Mouse (Mus musculus): ENCODE measurements around the gene Gal3st2c. TPM values are rescaled to one million over a fixed set of nuclear protein-coding genes. Genes with fewer than 3 reads are reported as not detected.
"Not testable (repeated sequence)": the region's sequence is repeated elsewhere in the genome, so short reads cannot be mapped to it uniquely, and the experiment has no call there.

Gal3st2c gene
- polyA plus RNA-seq, 1 experiment from 2014 or later, result not detected

DNA sequence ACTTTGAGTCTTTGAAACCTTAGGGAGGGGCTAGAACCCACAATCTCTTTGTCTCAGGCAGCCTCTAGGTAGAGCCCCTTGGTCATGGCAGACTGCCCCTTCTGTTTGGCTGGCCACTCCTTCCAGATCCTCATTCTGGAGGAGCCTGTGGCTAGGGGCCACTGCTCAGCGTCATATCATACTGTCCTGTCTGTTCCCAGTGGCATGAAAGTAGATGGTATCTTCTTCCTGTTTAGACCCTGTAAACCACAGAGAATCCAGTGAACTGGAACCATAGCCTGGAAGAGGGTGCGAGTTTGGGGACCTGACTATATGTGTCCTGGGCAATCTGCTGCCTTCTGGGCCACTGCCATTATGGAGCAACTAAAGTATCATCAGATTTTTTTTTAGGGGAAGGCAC, 759 bp downstream of the Gal3st2c start:
- not testable (repeated sequence) for H3K4me3 ChIP-seq (ENCODE audit: low read length); H3K4me2 ChIP-seq (ENCODE audit: low read depth, low read length); H3K27me3 ChIP-seq (ENCODE audit: control insufficient read depth, insufficient read depth, low read depth, low read length); H3K9ac ChIP-seq (ENCODE audit: low read length); H3K36me3 ChIP-seq (ENCODE audit: control insufficient read depth, insufficient read depth, low read length); ATAC-seq (ENCODE audit: low read depth); H3K9me3 ChIP-seq (ENCODE audit: control insufficient read depth, low read length); H3K27ac ChIP-seq (ENCODE audit: low read length); H3K4me1 ChIP-seq (replicated peaks; ENCODE audit: control insufficient read depth, insufficient read depth, low read length)
- 56% methylated on average over 2 of the region's 2 CpGs for whole genome bisulfite sequencing

DNA sequence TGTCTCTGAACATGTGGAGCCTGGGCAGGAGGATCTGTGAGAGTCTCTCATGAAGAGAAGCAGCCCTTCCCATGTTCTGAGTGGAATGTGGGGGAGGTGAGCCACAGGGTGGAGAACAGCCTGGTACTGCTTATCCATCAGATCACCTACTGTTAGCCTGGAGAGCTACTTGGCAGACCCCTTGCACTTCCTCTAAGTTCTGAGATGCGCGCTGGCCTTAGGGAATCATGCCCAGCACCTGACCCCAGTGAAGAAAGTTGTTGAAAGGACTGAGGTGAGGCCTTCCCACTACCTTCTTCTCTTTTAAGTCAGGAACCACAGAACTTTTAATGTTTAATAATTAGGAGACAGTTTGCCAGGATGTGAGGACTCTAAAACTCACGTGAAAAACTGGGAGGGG, 1.2 kb downstream of the Gal3st2c start:
- H3K4me2 ChIP-seq (ENCODE audit: low read depth, low read length); H3K9me3 ChIP-seq (ENCODE audit: control insufficient read depth, low read length); H3K4me3 ChIP-seq (ENCODE audit: low read length); H3K27me3 ChIP-seq (ENCODE audit: control insufficient read depth, insufficient read depth, low read depth, low read length); H3K9ac ChIP-seq (ENCODE audit: low read length); ATAC-seq (ENCODE audit: low read depth); H3K27ac ChIP-seq (ENCODE audit: low read length); H3K4me1 ChIP-seq (replicated peaks; ENCODE audit: control insufficient read depth, insufficient read depth, low read length); H3K36me3 ChIP-seq (ENCODE audit: control insufficient read depth, insufficient read depth, low read length): not testable (repeated sequence)
- 66% methylated on average over 3 of the region's 3 CpGs for WGBS

DNA sequence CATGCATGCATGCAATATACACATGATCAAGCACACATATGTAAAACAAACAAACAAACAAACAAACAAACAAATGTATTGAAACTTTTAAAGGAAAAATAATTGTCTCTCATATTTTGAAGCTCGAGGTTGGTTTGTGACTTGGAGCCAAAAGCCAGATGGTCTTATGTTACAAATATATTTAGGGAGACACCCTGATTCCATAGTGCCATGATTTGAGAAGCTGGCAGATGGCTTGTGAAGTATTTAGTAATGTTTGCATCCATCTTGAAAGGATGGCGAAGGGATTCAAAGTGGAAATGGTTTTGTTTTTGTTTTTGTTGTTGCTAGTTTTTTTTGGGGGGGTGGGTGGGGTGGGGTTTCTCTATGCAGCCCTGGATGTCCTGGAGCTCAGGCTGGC, 10.7 kb downstream of the Gal3st2c start:
- Histone ChIP-seq H3K4me1 (replicated peaks; ENCODE audit: control insufficient read depth, insufficient read depth, low read length) (no peaks in the 10 kb centered on the region), H3K36me3 (ENCODE audit: control insufficient read depth, insufficient read depth, low read length) (no peaks in the 10 kb centered on the region), H3K9me3 (ENCODE audit: control insufficient read depth, low read length) (no peaks in the 10 kb centered on the region), H3K4me2 (ENCODE audit: low read depth, low read length) (no peak overlapping the region), H3K27me3 (ENCODE audit: control insufficient read depth, insufficient read depth, low read depth, low read length) (no peaks in the 10 kb centered on the region), H3K27ac (ENCODE audit: low read length) (no peak overlapping the region), H3K4me3 (ENCODE audit: low read length) (no peak overlapping the region), H3K9ac (ENCODE audit: low read length) (no peak overlapping the region)
- whole genome bisulfite sequencing, result 82% methylated on average over 2 of the region's 2 CpGs
- ATAC-seq (ENCODE audit: low read depth), result no peak

DNA sequence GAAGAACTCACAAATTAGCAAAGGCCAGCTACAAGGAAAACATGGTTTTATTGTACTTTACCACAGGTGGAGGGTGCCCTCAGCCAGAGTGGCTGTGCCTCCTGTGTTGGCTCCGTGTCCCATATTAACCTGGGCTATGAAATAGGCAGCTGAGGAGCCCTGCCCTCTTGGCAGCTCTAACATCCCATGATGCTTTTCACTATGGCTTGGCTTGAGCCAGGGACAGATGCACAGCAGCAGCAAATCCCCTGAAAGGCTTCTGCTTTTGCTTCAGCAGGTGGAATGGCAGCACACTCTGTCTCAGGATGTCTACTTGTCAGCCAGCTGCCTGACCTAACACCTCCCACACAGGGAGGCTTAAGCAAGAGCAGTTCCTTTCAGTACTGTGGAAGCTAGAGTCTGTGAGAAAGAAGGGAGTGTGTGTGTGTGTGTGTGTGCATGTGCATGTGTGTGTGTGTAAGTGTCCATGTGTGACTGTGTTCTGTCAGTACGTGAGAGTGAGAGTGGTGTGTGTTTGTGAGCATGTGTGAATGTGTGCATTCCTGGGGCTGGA, 15.7 kb downstream of the Gal3st2c start:
- H3K27ac ChIP-seq (ENCODE audit: low read length); H3K9ac ChIP-seq (ENCODE audit: low read length); ATAC-seq (ENCODE audit: low read depth); H3K4me2 ChIP-seq (ENCODE audit: low read depth, low read length); H3K4me1 ChIP-seq (replicated peaks; ENCODE audit: control insufficient read depth, insufficient read depth, low read length); H3K36me3 ChIP-seq (ENCODE audit: control insufficient read depth, insufficient read depth, low read length); H3K9me3 ChIP-seq (ENCODE audit: control insufficient read depth, low read length); H3K4me3 ChIP-seq (ENCODE audit: low read length); H3K27me3 ChIP-seq (ENCODE audit: control insufficient read depth, insufficient read depth, low read depth, low read length): not testable (repeated sequence)
- 54% methylated on average over 2 of the region's 2 CpGs for WGBS

DNA sequence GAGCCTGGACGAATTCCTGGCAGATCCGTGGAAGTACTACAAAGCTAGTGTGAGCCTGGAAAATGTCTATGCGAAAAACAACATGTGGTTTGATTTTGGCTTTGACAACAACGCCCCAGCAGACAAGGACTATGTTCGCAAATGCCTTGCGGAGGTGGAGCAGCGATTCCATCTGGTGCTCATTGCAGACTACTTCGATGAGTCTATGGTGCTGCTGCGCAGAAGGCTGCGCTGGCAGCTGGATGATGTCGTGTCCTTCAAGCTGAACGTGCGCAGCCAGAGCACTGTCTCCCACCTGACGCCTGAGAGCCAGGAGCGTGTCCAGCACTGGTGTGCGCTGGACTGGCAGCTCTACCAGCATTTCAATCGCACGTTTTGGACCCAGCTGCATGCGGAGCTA, 18.5 kb downstream of the Gal3st2c start:
- H3K9ac ChIP-seq (ENCODE audit: low read length); H3K27ac ChIP-seq (ENCODE audit: low read length); H3K27me3 ChIP-seq (ENCODE audit: control insufficient read depth, insufficient read depth, low read depth, low read length); H3K36me3 ChIP-seq (ENCODE audit: control insufficient read depth, insufficient read depth, low read length); H3K4me3 ChIP-seq (ENCODE audit: low read length); H3K4me1 ChIP-seq (replicated peaks; ENCODE audit: control insufficient read depth, insufficient read depth, low read length); H3K9me3 ChIP-seq (ENCODE audit: control insufficient read depth, low read length); ATAC-seq (ENCODE audit: low read depth); H3K4me2 ChIP-seq (ENCODE audit: low read depth, low read length): not testable (repeated sequence)
- WGBS, result 84% methylated on average over 15 of the region's 19 CpGs

DNA sequence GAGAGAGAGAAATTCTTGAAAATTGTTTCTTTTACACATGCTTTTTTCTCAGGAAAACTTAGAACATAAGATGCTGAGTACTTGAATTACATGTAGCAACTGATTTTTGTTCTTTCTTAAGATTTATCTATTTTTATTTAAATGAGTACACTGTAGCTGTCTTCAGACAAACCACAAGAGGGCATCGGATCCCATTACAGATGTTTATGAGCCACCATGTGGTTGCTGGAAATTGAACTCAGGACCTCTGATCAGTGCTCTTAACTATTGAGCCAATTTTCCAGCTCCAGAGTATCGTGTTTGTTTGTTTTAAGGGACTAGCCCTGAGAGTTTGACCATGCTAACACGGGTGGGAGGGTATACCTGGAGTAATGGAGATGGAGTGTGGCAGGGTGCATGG, 21.3 kb downstream of the Gal3st2c start:
- H3K9ac ChIP-seq (ENCODE audit: low read length), result no peak overlapping the region
- WGBS, result 52% methylated on average over 3 of the region's 3 CpGs
- no peak overlapping the region for H3K4me2 ChIP-seq (ENCODE audit: low read depth, low read length)
- no peak overlapping the region for H3K27ac ChIP-seq (ENCODE audit: low read length)
- no peak for ATAC-seq (ENCODE audit: low read depth)
- no peak overlapping the region for H3K4me3 ChIP-seq (ENCODE audit: low read length)
- H3K9me3 ChIP-seq (ENCODE audit: control insufficient read depth, low read length), result no peaks in the 10 kb centered on the region
- H3K27me3 ChIP-seq (ENCODE audit: control insufficient read depth, insufficient read depth, low read depth, low read length), result no peaks in the 10 kb centered on the region
- H3K4me1 ChIP-seq (replicated peaks; ENCODE audit: control insufficient read depth, insufficient read depth, low read length), result no peaks in the 10 kb centered on the region
- H3K36me3 ChIP-seq (ENCODE audit: control insufficient read depth, insufficient read depth, low read length), result no peaks in the 10 kb centered on the region

DNA sequence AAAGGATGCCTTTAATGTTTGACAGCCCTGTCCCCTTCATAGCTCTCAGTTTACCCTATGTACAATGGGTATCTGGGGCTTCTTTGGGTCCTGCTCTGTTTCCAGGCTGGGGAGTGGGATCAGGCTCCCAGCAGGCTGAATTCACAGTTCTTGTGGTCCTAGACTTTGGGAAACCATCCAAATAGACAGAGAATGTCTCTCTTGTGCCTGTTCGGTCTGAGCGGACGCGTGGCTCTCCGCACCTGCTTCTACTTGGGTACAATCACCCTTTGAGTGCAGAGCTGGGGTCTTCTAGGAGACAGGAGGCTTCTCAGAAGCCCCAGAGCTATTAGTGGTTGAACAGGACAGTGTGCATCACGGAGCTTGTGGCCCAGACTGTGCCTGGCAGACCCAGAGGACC, 29.8 kb downstream of the Gal3st2c start, which contains the start of gene Neu4:
Gene Neu4, plus strand, starts transcription at position 301 of the 400 bp plus-strand sequence.
- H3K27ac ChIP-seq (ENCODE audit: low read length), result no peak within 1 kb of the TSS
- H3K4me1 ChIP-seq (replicated peaks; ENCODE audit: control insufficient read depth, insufficient read depth, low read length), result no peaks in the 10 kb centered on the region
- WGBS, result 81% methylated on average over 6 of the region's 6 CpGs
- H3K9me3 ChIP-seq (ENCODE audit: control insufficient read depth, low read length), result no peaks in the 10 kb centered on the region
- H3K36me3 ChIP-seq (ENCODE audit: control insufficient read depth, insufficient read depth, low read length), result no peaks in the 10 kb centered on the region
- H3K4me2 ChIP-seq (ENCODE audit: low read depth, low read length), result no peak within 1 kb of the TSS
- no peak for ATAC-seq (ENCODE audit: low read depth)
- no peak within 1 kb of the TSS for H3K9ac ChIP-seq (ENCODE audit: low read length)
- H3K27me3 ChIP-seq (ENCODE audit: control insufficient read depth, insufficient read depth, low read depth, low read length), result no peaks in the 10 kb centered on the region
- H3K4me3 ChIP-seq (ENCODE audit: low read length), result no peak within 1 kb of the TSS

DNA sequence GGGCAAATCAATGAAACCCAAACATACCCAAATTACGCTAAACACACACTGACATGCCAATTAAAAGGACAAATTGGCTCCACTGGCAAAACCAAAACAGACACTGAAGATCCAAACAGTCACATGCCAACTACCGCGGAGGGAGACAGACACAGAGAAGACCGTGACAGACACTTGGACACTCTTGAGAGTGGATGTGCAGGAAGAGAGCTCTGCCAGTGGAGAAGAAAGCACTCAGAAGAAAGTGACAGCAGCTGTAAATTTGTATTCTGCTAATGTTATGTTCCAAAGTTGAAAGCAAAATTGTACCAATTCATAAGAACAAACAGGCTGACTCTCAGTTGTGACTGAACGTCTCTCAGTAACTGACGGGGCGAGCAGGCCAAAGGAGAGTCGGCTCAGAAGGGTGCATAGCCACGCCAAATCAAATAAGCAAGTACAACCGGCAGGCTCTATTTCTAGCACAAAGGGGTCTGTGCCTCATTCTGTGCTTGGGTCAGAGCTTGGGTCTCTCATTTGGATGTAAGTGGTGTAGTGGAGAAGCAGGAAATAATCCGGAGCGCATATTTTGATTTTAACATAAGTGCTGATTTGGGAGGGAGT, 37.3 kb downstream of the Gal3st2c start:
- 66% methylated on average over 12 of the region's 12 CpGs for WGBS

DNA sequence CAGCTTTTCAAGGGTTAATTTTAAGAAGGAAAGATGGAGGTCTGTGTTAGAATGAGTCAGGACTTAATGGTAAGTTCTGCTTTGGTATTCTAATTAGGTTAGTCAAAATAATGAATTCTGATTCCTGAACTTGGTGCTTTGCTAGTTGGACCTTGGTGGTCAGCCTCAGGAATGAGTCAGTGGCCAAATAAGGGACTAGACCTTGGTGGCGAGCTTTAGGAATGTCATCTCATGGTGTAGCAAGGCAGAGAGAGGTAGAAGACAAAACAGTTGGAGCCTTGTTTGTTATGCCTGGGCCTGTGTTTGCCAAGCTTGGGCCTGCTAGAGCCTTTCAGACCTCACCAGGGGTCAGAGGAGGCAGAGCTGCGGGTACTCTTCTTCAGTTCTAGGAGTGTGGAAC, 38.4 kb downstream of the Gal3st2c start:
- no peak for ATAC-seq (ENCODE audit: low read depth)
- Histone ChIP-seq H3K4me1 (replicated peaks; ENCODE audit: control insufficient read depth, insufficient read depth, low read length) (no peaks in the 10 kb centered on the region), H3K27ac (ENCODE audit: low read length) (no peak overlapping the region), H3K27me3 (ENCODE audit: control insufficient read depth, insufficient read depth, low read depth, low read length) (no peaks in the 10 kb centered on the region), H3K36me3 (ENCODE audit: control insufficient read depth, insufficient read depth, low read length) (no peaks in the 10 kb centered on the region), H3K9me3 (ENCODE audit: control insufficient read depth, low read length) (no peaks in the 10 kb centered on the region), H3K9ac (ENCODE audit: low read length) (no peak overlapping the region), H3K4me3 (ENCODE audit: low read length) (no peak overlapping the region), H3K4me2 (ENCODE audit: low read depth, low read length) (no peak overlapping the region)
- 76% methylated on average over 2 of the region's 2 CpGs for WGBS

More for the DNA sequence above, 37.3 kb downstream of the Gal3st2c start:
- ATAC-seq (ENCODE audit: low read depth), result no peak
- Histone ChIP-seq H3K9ac (ENCODE audit: low read length) (no peak overlapping the region), H3K4me1 (replicated peaks; ENCODE audit: control insufficient read depth, insufficient read depth, low read length) (no peaks in the 10 kb centered on the region), H3K4me2 (ENCODE audit: low read depth, low read length) (no peak overlapping the region), H3K27me3 (ENCODE audit: control insufficient read depth, insufficient read depth, low read depth, low read length) (no peaks in the 10 kb centered on the region), H3K9me3 (ENCODE audit: control insufficient read depth, low read length) (no peaks in the 10 kb centered on the region), H3K4me3 (ENCODE audit: low read length) (no peak overlapping the region), H3K27ac (ENCODE audit: low read length) (no peak overlapping the region), H3K36me3 (ENCODE audit: control insufficient read depth, insufficient read depth, low read length) (no peaks in the 10 kb centered on the region)
